ENCODE assay signal across 13 mouse cellular contexts in genomic region chr2:168424277-168425099, GRCm38 (mm10).
DNase-seq lines count a peak whose midpoint lies in the region; ATAC-seq and TF ChIP-seq lines count a peak whose summit lies in the region.
"Had no signal": no experiment of that assay in that cellular context is flagged by ENCODE, and none has a peak within 500 bp of the region (broad histone marks: within the 10 kb centered on the region; RNA-seq: fewer than 3 reads in every experiment).

No protein-coding gene starts in this region.

- TF ChIP-seq POLR2A in brain, embryonic 14.5 days (IDR thresholded peaks at IDR 0.05; ENCODE audit: borderline replicate concordance, extremely low read depth, insufficient read depth, insufficient read length, poor library complexity, severe bottlenecking) = no peak

- H3K9me3 ChIP-seq in limb, embryonic 11.5 days (ENCODE audit: control insufficient read depth, low read length) = no peaks in the 10 kb centered on the region

- peak; percentile 39 to 47 for DNase-seq in cerebellum, postnatal 10 days
- no peak for DNase-seq in cerebellum, postnatal 25 days
- DNase-seq in layer of hippocampus, adult 11-12 months (ENCODE audit: low spot score) = peak; percentile 57
- DNase-seq in layer of hippocampus, adult 9-10 months (ENCODE audit: low spot score) = no peak
- peak; percentile 44 for DNase-seq in brain, embryonic 14.5 days (ENCODE audit: low read depth)
- peak; percentile 46 for DNase-seq in limb, embryonic 11.5 days (ENCODE audit: low spot score)
- DNase-seq in thymus, postnatal 36 days = no peak
- no peak for DNase-seq in thymus, postnatal 0 days (ENCODE audit: low spot score)
- DNase-seq: B cell, adult 2 months; cerebellum, adult 9-10 months had no signal

- H3K4me1 ChIP-seq in limb, embryonic 11.5 days (ENCODE audit: control insufficient read depth, insufficient read depth, low read length) = peaks cover 7% of the 10 kb centered on the region; the same call in 1 of the 2 replicates

- H3K4me3 ChIP-seq in limb, embryonic 11.5 days (ENCODE audit: low read depth, low read length) = no peak overlapping the region
- H3K4me3 ChIP-seq: forebrain, embryonic 12.5 days had no signal

- no peak for TF ChIP-seq CTCF in brain, embryonic 14.5 days (IDR thresholded peaks at IDR 0.05; ENCODE audit: borderline replicate concordance, extremely low read depth, insufficient read depth, insufficient read length)

- no peak overlapping the region for H3K9ac ChIP-seq in limb, embryonic 11.5 days (ENCODE audit: low read length)
- H3K9ac ChIP-seq: forebrain, embryonic 12.5 days had no signal

- WGBS in limb, embryonic 11.5 days = 52% methylated on average over 20 of the region's 20 CpGs

- ATAC-seq in limb, embryonic 11.5 days (ENCODE audit: insufficient number of reproducible peaks, low FRiP score, low TSS enrichment, low read depth) = no peak

- no peaks in the 10 kb centered on the region for H3K36me3 ChIP-seq in limb, embryonic 11.5 days (ENCODE audit: control insufficient read depth, insufficient read depth, low read length)
- H3K36me3 ChIP-seq: forebrain, embryonic 12.5 days had no signal

- H3K4me2 ChIP-seq in limb, embryonic 11.5 days (ENCODE audit: low read depth, severe bottlenecking) = no peak overlapping the region
- H3K4me2 ChIP-seq: forebrain, embryonic 12.5 days; heart, embryonic 11.5 days had no signal

- H3K27ac ChIP-seq in limb, embryonic 11.5 days (replicated peaks; ENCODE audit: low read depth, low read length) = no peak overlapping the region
- H3K27ac ChIP-seq: forebrain, embryonic 12.5 days; macrophage had no signal

- H3K27me3 ChIP-seq in limb, embryonic 11.5 days (ENCODE audit: control insufficient read depth, insufficient read depth, low read length) = no peaks in the 10 kb centered on the region

Comparison
In these comparisons a context has a peak if more than half of its experiments do, and no peak if none do; other contexts are left out.
1. DNase-seq: peak in cerebellum, postnatal 10 days (2 of 2), layer of hippocampus, adult 11-12 months (single experiment), brain, embryonic 14.5 days (single experiment) and limb, embryonic 11.5 days (single experiment); none in cerebellum, postnatal 25 days (0 of 2), layer of hippocampus, adult 9-10 months (single experiment), thymus, postnatal 36 days (0 of 2) and thymus, postnatal 0 days (single experiment).